Mouse (Mus musculus): ENCODE data around the gene Cop1.

Gene Cop1

DNA sequence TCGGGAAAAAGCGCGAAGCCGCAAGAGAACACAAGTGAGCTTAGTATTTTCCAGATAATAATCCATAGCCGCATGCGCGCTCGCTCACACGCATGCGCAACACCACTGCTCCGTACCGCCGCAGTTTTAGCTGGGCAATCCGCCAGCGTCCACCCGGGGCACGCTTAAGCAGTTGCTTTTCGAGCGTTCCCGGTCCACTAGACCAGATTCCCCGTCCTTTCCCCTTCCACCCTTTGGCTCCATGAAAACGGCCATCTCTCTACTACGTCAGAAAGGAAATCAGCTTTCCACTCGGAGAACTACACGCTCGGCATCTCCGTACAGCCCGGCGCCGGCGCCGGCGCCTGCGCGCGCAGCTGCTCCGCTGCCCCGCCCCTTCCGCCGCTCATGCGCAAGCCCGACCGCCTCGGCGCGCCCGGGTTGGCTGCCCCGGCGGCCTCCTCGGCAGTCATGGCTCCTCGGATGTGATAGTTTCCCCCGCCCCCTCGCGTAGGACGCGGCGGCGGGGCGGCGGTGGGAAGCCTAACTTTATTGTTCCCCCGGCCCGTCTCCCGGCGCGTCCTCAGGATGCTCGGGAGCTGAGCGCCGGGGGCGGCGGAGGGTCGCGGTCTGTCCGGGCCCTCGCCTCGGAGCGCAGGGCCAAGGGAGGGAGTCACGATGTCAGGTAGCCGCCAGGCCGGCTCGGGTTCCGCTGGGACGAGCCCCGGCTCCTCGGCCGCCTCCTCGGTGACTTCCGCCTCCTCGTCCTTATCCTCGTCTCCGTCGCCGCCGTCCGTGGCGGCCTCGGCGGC is at the start of gene Cop1:
Gene Cop1 (plus strand): TSS at position 540 of the 791 bp plus-strand sequence.
- peak; percentile 86 to 87 for DNase-seq

DNA sequence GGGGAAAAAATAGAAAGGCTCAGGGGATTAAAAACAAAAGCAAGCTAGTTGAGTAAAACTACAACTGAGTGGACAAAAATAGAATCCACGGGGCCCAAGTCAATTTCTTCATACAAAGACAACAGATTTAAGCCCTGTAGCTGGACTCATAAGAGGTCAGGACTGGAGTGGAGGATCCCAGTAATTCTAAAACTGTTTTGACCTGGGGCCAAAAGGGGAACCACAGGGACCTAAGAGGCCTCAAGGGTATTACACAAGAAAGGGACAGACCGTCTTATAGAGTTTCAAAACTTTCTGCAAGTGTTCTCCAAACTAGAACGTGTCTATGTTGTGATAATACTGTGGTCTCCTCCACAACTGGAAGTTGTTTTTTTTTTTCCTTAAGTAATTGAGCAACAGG is 45.4 kb upstream of the Cop1 start:
- no peak for DNase-seq

DNA sequence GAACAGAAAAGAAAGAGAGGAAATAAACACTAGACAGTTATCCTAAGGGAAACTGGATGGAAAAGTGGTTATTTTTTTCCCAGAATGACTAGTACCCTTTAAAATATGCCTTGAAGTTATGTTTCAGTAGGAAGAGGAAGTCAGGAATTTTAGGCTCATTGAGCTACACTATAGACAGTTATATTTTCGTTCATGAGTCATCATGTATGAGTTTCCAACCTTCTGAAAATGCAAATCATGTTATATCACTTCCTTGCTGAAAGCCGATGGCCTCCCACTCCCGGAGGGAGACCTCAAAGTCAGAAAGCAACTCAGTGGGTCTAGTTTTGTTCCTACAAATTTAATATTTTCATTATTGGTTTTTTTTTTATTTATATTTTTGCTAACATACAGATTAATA is 33.5 kb upstream of the Cop1 start:
- no peak for DNase-seq

DNA sequence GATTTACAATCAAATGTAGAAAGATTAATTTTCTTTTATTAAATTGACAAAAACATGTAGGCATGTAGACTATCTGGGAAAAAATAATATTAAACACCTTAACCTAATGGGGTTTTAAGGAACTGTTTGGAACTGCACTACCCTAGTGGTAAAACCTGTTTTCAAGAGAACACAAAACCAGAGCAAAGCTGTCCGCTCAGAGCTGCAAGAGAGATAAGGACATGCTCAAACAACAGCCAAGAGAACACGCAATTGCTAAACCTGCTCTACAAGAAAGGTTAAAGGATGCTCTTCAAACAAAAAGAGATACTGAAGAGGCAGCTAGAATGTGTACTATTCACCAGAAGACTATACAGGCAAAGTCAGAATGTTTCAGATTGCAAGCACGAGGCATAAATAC is 32.5 kb upstream of the Cop1 start:
- DNase-seq = no peak

DNA sequence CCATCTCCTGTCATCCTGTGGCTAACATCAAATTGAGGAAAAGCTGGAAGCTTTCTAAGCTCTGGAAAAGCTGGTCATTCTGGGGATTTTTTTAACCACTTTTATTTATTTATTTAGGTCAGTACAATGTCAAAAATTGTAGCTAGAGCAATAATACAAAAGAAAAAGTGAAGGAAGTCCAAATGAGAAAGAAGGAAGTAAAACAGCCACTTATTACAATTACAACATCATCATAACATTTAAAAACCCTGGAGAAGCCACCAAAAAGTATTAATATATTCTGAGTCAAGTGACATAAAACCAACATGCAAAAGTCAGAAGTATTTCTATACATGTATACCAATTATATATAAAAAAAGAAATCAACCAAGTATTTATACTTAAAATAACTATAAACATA is 30.9 kb upstream of the Cop1 start:
- no peak for DNase-seq

DNA sequence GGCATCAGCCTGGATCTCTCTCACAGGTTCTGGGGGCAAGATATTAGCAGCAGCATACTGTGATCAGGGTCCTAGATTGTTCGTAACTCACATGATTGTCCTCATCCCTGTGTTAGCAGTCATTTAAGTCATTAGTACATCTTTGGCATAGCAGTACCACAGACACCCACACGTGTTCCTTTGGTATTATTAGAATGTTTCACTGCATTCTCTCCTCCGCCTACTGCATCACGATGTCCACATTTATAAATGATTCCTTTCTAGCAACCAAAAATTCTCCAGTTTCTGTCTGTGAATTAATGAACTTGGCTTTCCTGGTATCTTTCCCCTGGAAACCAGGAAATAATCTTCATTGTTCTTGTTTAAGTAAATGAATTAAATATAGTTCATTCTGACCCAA is 20.4 kb upstream of the Cop1 start:
- no peak for DNase-seq

DNA sequence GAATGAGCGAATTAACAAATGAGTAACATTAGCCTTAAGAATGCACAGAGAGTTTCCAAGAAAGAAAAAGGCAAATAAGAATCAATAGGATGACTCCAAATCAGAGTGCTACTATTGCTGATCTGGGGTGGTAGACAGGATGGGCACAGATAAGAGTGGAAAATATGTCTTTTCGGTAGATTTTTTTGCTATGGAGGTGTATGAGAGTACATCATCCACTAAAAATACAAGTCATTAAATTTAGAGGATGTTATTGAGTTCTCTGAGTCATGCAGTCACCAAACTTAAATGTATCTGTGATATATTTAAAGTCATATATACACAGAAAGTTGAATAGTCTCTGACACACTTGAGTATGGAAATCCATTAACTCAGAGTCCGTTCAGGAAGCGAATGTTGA is 14.7 kb upstream of the Cop1 start:
- DNase-seq = no peak

DNA sequence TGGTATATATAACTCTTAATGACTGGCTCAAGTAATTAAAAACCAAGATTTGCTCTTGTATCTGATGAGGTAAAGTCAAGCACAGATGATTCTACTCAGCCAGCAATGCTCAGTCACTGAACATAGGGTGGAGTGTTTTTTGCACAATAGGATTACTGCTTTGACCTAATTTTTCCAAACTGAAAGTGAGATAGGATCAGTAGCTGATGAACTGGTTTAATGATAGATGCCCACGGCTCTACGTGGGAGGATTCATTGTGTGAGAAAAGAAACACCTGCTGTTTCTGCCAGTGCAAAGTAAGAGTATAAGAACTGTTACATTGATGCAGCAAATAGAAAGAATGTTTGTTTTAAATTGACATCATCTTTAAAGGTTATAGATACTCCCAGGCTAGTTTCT is 10.1 kb upstream of the Cop1 start:
- no peak for DNase-seq

DNA sequence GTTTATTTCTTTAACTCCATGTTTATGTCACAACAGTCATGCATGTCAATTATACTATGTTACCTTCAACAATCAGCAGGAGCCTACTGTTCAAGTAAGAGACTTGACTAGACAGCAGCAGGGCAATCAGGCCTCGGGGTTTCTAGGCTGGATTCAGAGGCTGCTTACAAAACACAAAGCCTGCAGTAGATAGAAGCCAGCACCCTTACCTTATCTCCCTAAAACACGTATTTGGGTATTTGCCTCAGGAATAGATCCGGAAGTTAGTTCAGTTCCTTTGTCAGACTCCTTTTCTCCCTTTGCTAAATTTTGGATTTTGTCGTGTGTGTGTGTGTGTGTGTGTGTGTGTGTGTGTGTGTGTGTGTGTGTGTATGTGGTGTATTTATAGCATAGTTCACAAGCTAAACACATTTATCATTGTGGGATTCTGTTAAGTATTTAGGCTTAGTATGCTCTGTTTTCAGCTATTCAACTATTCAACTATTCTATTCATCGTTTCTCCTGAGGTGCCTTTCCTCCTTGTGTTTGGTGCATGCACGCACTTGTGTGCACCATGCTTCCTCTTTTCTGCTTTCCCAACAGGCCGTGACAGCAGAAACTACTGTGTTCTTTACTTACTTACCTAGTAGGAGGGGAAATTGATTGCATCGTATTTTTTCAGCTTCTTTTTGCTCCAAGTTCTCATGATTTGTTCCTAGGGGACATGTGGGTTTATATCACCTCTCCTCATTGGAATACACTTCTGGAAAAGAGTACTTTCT is 6.9 kb upstream of the Cop1 start:
- no peak for DNase-seq

DNA sequence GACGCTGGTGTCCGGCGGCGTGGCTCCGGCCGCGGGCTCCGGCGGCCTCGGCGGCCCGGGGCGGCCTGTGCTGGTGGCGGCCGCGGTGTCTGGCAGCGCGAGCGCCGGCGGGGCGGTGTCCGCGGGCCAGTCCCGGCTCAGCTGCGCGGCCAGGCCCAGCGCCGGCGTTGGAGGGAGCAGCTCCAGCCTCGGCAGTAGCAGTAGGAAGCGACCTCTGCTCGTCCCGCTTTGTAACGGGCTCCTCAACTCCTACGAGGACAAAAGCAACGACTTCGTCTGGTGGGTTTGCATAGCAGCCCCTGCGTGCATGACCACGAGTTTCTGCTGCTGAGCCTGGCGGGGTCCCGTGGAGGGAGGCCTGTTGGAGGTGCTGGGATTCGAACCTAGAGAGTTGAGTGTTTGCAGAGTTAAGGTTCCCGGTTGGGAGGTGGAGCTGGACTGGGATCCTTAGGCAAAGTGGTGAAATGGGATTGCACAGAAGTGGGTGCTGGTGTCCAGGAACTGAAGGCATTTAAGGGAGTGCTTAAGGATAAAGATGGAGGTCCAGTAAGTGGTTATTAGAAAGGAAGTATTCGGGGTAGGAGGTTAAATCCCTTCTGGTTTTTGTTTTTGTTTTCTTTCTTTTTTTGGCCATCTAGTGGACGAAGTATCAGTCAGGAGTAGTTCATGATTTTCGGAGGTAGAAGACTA is 597 bp downstream of the Cop1 start:
- peak; percentile 32 to 33 for DNase-seq

DNA sequence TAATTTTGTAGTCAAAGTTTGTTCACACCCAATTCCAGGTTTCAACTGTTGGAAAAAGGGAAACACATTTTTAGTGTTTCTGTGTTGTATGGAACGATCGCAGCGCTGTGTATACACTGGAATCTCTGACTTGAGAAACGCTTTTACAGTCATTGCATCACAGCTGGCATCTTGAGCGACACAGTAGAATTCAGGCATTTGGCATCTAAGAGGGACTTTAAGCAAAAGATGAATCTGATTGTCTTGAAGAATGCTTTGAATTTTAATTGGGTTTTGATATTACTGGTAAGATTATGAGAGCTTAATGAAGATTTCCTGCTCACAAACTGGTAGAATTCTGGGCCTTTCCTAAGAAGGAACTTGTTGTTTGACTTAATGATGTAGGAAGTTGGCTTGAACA is 1.3 kb downstream of the Cop1 start:
- no peak for DNase-seq

DNA sequence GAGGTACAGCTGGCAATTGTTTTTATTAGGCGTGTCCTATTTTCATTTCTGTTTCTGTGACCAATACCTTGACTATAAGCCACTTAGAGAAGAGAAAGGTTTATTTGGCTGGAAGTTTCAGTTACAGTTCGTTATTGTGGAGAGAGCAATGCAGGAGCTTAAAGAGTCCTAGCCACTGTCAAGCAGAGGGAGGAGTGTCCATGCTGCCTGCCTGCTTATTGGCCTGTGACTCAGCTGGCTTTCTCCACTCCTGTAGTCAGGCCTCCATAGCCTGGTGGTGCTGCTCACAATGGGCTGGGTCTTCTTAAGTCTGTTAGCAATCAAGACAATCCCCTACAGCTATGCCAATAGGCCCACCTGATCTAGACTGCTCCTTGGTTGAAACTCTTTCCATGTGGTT is 2.4 kb downstream of the Cop1 start:
- DNase-seq = no peak

DNA sequence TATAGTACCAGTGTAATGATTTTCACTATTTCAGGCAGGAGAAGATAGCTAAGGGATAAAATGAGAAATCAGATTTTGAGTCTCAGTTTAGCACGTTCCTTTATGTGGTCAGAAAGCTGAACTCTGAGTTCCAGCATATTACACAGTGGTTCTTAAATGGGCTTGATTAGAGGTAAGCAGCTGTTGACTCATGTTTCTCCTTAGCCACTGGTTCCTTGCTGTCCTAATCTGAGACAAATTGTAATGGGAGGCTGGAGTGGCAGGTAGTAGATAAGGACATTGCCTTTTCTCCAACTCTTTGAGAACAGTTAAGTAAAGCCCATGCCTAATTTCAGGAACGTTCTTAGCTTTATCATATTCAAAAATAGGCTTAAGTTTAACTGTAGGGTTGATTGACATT is 3.6 kb downstream of the Cop1 start:
- DNase-seq = no peak

DNA sequence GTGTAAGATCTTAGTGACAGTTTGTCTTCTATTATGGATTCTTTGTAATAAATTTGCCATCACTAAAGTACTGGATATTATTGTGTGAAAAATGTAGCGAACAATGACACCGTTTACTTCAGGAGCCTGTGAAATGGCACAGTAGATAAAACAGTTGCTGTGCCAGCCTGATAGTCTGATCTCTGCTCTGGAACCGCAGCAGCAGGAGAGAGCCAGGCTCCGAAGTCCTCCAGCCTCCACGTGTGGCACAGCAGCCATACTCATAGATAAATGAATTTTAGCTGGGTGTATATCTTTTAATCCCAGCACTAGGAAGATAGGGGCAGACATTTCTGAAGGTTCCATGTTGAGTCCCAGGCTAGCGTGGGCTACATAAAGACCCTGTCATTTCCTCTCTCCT is 6.0 kb downstream of the Cop1 start:
- DNase-seq = no peak

DNA sequence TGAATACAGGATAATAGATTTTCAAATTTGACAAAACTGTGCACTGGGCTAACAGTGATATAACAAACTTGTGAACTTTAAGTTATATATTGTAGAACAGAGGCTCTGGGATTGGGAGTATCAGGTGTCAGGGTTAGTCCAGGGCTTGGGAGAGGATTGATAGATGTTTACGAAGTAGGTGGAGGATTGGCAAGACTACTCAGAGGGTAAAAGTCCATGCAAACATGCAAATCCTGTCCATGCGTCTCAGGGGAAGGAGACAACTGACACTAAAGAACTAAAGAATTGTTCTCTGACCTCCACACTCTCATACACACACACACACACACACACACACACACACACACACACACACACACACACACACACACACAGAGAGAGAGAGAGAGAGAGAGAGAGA is 18.2 kb downstream of the Cop1 start:
- DNase-seq = no peak

DNA sequence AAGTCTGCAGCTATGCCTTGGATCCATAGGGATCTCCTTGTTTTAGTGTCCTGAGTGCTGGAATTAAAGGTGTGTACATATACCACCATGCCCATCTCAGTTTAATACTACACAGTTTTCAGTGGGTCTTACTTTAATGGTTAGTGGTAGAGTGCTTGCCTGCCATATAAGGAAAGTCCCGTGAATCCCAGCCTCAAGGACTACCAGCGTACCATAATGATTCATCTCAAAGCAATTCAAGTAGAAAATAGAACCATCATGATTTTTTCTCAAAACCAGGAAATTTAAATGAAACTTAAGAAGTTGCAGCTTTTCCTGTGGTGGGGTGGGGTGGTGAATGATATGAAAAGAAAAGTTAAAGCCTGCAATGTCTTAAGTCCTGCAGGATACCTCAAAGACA is 21.0 kb downstream of the Cop1 start:
- DNase-seq = no peak

DNA sequence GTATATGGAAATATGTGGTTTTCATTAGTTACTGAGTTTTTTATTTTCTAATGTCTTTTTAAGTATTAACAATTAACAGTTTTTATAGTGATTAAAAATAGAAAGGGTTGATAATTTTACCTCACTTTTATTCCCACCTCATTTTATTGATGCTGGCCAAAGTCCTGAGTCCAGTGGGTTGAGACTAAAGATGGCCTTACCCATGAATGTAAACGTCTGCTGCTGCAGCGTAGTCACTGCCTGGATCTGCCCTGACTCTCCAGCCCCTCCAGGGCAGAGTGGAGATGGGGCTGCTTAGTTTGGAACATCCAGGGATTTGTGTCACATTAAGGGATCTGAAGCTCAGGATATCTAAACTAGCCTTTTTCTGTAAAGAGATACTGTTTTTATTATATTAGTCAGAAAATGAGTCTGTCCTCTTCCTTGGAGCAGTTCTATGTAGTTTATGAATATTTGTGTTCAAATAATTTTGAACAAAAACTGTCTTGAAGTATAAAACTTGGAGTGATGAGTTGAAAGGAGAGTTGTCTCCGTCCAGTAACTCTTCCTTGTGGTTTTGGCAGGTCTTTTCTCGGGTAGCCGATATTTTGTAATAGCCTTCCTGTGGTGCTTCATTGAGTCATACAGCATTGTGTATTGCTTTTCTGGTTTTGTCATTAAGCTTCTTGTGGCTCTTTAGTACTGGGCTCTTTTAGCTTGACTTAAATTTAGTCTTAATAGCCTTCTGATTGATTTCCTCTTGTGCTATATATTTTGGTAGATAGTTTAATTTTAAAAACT is 23.0 kb downstream of the Cop1 start:
- DNase-seq = no peak

DNA sequence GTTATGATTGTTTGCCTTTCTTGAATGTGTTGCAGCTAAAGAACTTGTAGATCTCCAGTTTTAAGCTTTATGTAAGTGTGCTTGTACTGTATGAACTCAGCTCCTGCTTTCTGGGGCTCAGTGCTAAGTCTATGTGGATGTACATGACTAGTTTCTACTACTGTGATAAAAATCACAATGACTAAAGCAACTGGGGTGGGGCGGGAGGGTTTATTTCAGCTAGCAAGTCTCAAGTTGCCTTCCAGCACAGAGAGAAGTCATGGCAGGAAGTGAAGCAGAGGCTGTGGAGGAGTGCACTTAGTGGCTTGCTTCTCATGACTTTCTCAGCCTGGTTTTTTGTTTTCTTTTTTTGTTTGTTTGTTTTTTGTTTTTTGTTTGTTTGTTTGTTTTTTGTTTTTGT is 24.4 kb downstream of the Cop1 start:
- no peak for DNase-seq

DNA sequence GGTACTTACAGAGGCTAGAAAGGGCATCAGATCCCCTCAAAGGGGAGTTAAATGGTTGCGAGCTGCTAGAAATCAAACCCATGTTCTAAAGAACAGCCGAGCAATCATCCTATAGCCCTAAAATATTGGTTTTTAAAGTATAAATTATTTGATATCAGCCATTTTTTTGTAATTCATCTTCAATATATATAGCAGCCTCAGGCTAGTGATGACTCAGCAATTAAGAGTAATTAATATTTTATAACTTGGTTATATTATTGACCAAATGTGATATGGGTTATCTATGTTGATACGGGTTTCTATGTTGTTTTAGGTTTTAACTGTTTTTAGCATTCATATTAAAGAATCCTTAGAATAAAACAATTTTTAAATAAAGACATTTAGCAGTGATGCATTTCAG is 31.7 kb downstream of the Cop1 start:
- no peak for DNase-seq

DNA sequence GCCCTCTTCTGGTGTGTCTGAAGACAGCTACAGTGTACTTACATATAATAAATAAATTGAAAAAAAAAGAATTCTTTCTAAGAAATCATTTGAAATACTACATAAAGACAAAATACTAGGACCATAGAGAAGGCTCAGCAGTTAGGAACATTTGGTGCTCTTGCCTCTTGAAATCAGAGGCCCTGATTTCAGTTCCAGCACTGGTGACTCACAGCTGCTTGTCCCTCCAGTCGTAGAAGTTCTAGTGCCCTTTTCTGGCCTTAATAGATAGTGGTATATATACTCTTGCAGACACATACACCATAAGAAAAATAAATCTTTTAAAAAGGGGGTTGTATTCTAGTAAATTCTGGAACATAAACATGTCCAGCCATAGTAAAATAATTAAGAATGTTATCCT is 48.0 kb downstream of the Cop1 start:
- no peak for DNase-seq

DNA sequence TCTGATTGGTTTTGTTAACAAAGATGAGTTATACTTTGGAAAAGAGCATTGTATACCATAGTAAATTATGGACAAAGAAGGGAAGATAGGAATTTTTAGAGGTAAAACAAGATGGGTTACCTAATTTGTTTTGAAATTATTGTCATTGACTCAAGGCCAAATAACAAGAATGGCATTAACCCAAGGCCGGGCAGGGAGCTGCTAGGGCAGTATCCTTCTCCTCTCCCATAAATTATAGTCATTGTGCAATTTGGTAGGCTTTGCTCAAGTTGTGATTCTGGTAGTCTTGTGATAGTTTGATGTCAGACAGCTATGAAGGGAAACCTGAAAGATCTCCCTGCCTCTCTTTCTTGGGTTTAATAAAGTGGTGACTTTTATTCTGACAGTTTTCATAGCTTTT is 49.7 kb downstream of the Cop1 start:
- DNase-seq = no peak

DNA sequence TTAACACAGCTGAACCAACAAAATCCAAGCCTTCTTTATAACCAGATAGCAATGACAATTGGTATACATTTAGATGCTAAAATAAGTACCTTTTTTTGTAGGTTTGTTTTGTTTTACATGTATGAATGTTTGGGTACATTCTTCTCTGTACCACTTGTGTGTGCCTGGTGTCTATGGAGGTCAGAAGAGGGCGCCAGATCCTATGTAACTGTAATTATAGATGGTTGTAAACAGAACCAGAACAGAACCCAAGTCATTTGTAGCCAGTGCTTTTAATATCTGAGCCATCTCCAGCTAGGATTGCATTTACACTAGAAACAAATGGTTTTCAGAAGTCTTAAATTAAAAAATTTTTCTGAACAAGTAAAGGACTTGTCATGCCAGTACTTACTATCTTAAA is 54.7 kb downstream of the Cop1 start:
- no peak for DNase-seq

DNA sequence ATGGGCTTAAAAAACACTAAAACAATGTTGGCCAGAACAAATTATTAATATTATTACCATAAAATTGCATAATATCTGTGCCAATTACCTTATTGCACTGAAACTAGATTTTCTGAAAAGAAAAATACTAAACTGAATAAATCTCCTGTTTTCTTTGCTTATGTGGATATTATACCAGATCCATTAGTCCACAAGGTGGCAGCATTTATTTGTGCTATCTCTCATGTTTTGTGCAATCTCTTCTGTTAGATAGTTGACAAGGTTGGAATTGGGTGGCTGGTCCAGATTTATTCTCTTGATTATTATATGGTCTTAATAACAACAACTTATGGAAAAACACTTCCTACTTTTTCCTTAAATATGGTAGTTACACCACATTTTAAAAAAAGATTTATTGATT is 58.1 kb downstream of the Cop1 start:
- no peak for DNase-seq

Data from thymus, adult 18-20 months (tissue).